Mouse (Mus musculus) erythroblast, embryonic 14.5 days (primary cell): Measurements from ENCODE around the gene Ddx43.

Experiments
- GATA1 ChIP-seq: IDR thresholded peaks from 2 replicates; pipeline ENCODE4 v1.6.1; 2012; ENCODE audit warnings: low read length, inconsistent platforms, mixed read lengths
- TAL1 ChIP-seq: IDR thresholded peaks from 3 replicates; pipeline ENCODE4 v1.6.1; 2012; ENCODE audit warnings: low read length, inconsistent platforms, mixed read lengths

GRCm38 (mm10) chr9:78439426-78439825 is 43.8 kb downstream of the Ddx43 start:
- TF ChIP-seq GATA1 (no peak), TAL1 (no peak)
